Mouse (Mus musculus): ENCODE data around the gene Dstn. TPM values are rescaled to one million over a fixed set of nuclear protein-coding genes. Genes with fewer than 3 reads are reported as not detected.
A peak's percentile ranks its signal among the peaks of the same experiment; 100 is the strongest.

The Dstn gene
- total and polyA plus RNA-seq, 2 experiments, result 27.5 to 252 TPM

DNA sequence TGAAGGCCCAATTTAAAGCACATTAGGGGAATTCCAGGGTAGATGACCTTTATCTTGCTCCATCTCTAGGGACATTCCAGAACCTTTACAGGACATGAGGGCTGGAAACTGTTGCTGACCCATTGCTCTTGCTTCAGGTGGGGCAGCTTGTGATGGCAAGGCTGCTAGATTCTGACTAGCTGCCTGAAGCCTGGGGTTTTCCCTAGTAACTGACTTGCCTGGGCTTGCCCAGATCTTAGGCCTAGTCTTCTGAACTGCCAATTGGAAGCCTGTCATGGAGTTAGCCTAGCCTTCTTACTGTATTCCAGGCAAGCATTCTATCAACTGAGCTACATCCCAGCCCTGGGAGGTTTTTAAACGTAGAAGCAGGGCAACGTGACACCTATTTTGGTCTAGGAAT is 5.9 kb upstream of the Dstn start:
- TF ChIP-seq POLR2A (IDR thresholded peaks at IDR 0.05; ENCODE audit: extremely low read depth, insufficient read depth, low read length) (no peak), CTCF (IDR thresholded peaks at IDR 0.05; ENCODE audit: low read depth, low read length) (no peak)
- Histone ChIP-seq H3K9ac (ENCODE audit: low read depth, low read length) (no peak overlapping the region), H3K36me3 (ENCODE audit: control insufficient read depth, insufficient read depth, low read length) (no peaks in the 10 kb centered on the region), H3K27ac (replicated peaks; ENCODE audit: insufficient read depth, low read depth, low read length) (no peak overlapping the region), H3K79me2 (ENCODE audit: control insufficient read depth, insufficient read depth, low read length) (no peaks in the 10 kb centered on the region), H3K4me1 (ENCODE audit: control insufficient read depth, insufficient read depth, low read length) (no peaks in the 10 kb centered on the region), H3K27me3 (ENCODE audit: control insufficient read depth, insufficient read depth, low read length) (no peaks in the 10 kb centered on the region), H3K4me3 (ENCODE audit: insufficient read depth, low read depth, low read length) (no peak overlapping the region)
- no peak for DNase-seq (ENCODE audit: extremely low read depth, low read depth, low spot score)
- 90% methylated on average over 2 of the region's 2 CpGs for WGBS

DNA sequence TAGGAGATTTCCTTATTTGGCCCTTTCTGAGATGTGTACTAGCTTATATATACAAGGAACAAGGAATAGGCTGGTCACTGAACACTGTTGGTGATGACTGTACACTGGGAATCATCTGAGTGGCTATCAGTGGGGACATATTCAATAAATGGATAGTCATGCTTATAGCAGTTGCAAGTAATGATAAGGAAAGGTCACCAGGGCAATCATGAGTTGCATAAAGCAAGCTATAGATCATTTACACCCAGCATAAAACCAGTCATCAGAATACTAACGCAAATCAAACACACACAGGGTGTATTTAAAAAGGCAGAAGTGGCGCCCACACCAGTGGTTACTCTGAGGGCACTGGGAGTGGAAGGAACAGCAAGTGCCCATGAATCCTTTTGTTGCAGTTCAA is 2.9 kb upstream of the Dstn start:
- TF ChIP-seq CTCF (IDR thresholded peaks at IDR 0.05; ENCODE audit: low read depth, low read length) (no peak), POLR2A (IDR thresholded peaks at IDR 0.05; ENCODE audit: extremely low read depth, insufficient read depth, low read length) (no peak)
- Histone ChIP-seq H3K9ac (ENCODE audit: low read depth, low read length) (no peak overlapping the region), H3K27ac (replicated peaks; ENCODE audit: insufficient read depth, low read depth, low read length) (no peak overlapping the region), H3K36me3 (ENCODE audit: control insufficient read depth, insufficient read depth, low read length) (no peaks in the 10 kb centered on the region), H3K4me1 (ENCODE audit: control insufficient read depth, insufficient read depth, low read length) (peaks cover 3% of the 10 kb centered on the region), H3K79me2 (ENCODE audit: control insufficient read depth, insufficient read depth, low read length) (peaks cover under 1% of the 10 kb centered on the region; the same call in 1 of the 2 replicates), H3K4me3 (ENCODE audit: insufficient read depth, low read depth, low read length) (no peak overlapping the region), H3K27me3 (ENCODE audit: control insufficient read depth, insufficient read depth, low read length) (no peaks in the 10 kb centered on the region)
- WGBS, result 98% methylated on average over 2 of the region's 2 CpGs
- DNase-seq (ENCODE audit: extremely low read depth, low read depth, low spot score), result no peak

DNA sequence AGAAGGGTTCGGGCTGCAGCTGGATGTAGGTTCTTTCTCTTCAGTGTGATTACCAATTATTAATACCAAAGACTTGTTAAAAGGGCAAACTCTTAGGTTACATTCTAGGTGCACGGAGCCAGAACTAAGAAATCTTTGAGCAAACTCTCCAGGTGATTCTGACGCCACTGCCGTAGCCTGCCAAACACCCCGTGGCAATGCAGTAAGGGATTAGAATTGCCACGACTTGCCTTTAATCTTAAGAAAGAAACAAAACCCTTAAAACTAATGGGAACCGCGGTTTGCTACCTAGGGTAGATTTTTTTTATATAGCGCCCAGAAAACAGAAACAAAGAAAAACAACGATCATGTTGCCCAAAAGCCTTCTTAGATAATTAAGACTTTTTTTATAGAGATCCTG is 899 bp upstream of the Dstn start:
- Histone ChIP-seq H3K36me3 (ENCODE audit: control insufficient read depth, insufficient read depth, low read length) (no peaks in the 10 kb centered on the region), H3K4me1 (ENCODE audit: control insufficient read depth, insufficient read depth, low read length) (peaks cover 13% of the 10 kb centered on the region), H3K9ac (ENCODE audit: low read depth, low read length) (peak overlapping the region; percentile 66), H3K4me3 (ENCODE audit: insufficient read depth, low read depth, low read length) (peak overlapping the region; percentile 80), H3K27me3 (ENCODE audit: control insufficient read depth, insufficient read depth, low read length) (no peaks in the 10 kb centered on the region), H3K27ac (replicated peaks; ENCODE audit: insufficient read depth, low read depth, low read length) (peak overlapping the region; percentile 88), H3K79me2 (ENCODE audit: control insufficient read depth, insufficient read depth, low read length) (peaks cover 14% of the 10 kb centered on the region; the same call in 1 of the 2 replicates)
- 6% methylated on average over 10 of the region's 10 CpGs for WGBS
- TF ChIP-seq POLR2A (IDR thresholded peaks at IDR 0.05; ENCODE audit: extremely low read depth, insufficient read depth, low read length), result no peak
- no peak for TF ChIP-seq CTCF (IDR thresholded peaks at IDR 0.05; ENCODE audit: low read depth, low read length)
- peak; percentile 63 for DNase-seq (ENCODE audit: extremely low read depth, low read depth, low spot score)

DNA sequence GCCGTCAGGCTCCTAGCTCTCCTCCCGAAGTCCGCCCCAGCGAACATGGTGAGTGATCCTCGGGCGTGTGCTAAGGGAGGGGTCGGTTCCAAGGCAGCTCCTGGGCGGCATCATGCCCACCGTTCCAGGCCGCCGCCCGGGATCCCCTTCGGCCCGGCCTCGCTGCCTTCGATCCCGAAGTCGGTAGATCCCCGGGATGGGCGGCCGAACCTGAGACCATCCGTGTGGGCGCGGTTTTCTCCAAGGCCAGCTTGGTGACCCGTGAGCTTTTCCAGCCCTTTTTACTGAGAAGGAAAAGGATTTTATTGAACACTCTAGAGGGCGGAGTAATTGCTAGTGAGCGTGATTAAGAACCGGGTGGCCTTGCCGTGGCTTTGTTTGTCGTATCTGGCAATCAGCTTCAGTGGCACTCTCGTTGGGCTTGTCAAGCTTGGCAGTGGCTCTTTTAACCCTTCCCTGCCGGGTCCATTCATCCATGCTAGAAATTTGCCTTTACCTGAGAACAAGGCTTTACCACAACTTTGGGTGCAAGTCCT is 548 bp downstream of the Dstn start:
- Histone ChIP-seq H3K9ac (ENCODE audit: low read depth, low read length) (peak overlapping the region; percentile 89), H3K27ac (replicated peaks; ENCODE audit: insufficient read depth, low read depth, low read length) (peak overlapping the region; percentile 84), H3K27me3 (ENCODE audit: control insufficient read depth, insufficient read depth, low read length) (no peaks in the 10 kb centered on the region), H3K4me1 (ENCODE audit: control insufficient read depth, insufficient read depth, low read length) (peaks cover 13% of the 10 kb centered on the region), H3K4me3 (ENCODE audit: insufficient read depth, low read depth, low read length) (peak overlapping the region; percentile 80), H3K79me2 (ENCODE audit: control insufficient read depth, insufficient read depth, low read length) (peaks cover 20% of the 10 kb centered on the region; the same call in 1 of the 2 replicates), H3K36me3 (ENCODE audit: control insufficient read depth, insufficient read depth, low read length) (no peaks in the 10 kb centered on the region)
- WGBS, result 1% methylated on average over 32 of the region's 32 CpGs
- DNase-seq (ENCODE audit: extremely low read depth, low read depth, low spot score), result peak; percentile 73
- no peak for TF ChIP-seq CTCF (IDR thresholded peaks at IDR 0.05; ENCODE audit: low read depth, low read length)
- TF ChIP-seq POLR2A (IDR thresholded peaks at IDR 0.05; ENCODE audit: extremely low read depth, insufficient read depth, low read length), result no peak

DNA sequence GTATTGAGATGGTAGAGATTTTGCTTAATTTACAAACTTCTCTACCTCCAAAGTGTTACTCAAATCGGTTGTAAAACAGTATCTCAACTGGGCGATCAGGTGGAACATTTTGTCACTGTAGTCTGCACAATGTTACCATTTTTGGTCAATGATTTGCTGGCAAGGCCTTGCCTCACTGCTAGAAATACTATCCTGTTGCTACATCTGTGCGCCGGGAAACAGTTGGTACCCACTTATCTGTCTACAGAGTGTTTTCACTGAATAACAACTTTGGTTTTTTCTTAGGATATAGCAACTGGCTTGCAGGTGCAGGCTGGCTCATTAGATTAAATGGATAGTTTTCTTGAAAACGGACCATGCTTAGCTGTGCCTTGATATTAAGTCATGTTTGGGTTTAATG is 1.1 kb downstream of the Dstn start:
- Histone ChIP-seq H3K4me1 (ENCODE audit: control insufficient read depth, insufficient read depth, low read length) (peaks cover 13% of the 10 kb centered on the region), H3K79me2 (ENCODE audit: control insufficient read depth, insufficient read depth, low read length) (peaks cover 23% of the 10 kb centered on the region; the same call in 1 of the 2 replicates), H3K9ac (ENCODE audit: low read depth, low read length) (peak overlapping the region; percentile 49), H3K27me3 (ENCODE audit: control insufficient read depth, insufficient read depth, low read length) (no peaks in the 10 kb centered on the region), H3K36me3 (ENCODE audit: control insufficient read depth, insufficient read depth, low read length) (no peaks in the 10 kb centered on the region), H3K27ac (replicated peaks; ENCODE audit: insufficient read depth, low read depth, low read length) (peak overlapping the region; percentile 84; the same call in 1 of the 2 replicates), H3K4me3 (ENCODE audit: insufficient read depth, low read depth, low read length) (peak overlapping the region; percentile 80; the same call in 1 of the 2 replicates)
- DNase-seq (ENCODE audit: extremely low read depth, low read depth, low spot score), result peak; percentile 85
- WGBS, result 4% methylated on average over 5 of the region's 5 CpGs
- TF ChIP-seq POLR2A (IDR thresholded peaks at IDR 0.05; ENCODE audit: extremely low read depth, insufficient read depth, low read length), result no peak

DNA sequence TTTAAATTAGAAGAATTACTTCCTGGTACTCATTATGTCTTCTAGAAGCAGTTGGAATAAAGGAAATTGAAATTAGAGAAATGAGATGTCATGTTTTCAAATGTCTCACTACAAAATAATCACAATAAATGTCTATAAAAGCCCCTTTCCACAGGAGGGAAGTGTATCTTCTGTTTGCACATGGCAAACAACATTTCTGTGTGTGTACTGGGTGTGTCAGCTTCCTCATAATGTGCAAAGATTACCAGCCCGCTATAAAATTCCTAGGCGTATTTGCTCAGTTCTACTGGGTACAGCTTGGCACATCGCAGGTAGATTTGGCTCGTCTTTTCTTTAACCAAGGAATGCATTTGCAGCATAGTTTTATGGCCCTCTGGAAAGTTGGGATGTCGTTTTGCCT is 2.5 kb downstream of the Dstn start:
- Histone ChIP-seq H3K27ac (replicated peaks; ENCODE audit: insufficient read depth, low read depth, low read length) (no peak overlapping the region), H3K4me1 (ENCODE audit: control insufficient read depth, insufficient read depth, low read length) (peaks cover 13% of the 10 kb centered on the region)

More for the DNA sequence above, 2.5 kb downstream of the Dstn start:
- H3K36me3 ChIP-seq (ENCODE audit: control insufficient read depth, insufficient read depth, low read length), result no peaks in the 10 kb centered on the region
- peaks cover 23% of the 10 kb centered on the region; the same call in 1 of the 2 replicates for H3K79me2 ChIP-seq (ENCODE audit: control insufficient read depth, insufficient read depth, low read length)
- H3K9ac ChIP-seq (ENCODE audit: low read depth, low read length), result no peak overlapping the region
- no peaks in the 10 kb centered on the region for H3K27me3 ChIP-seq (ENCODE audit: control insufficient read depth, insufficient read depth, low read length)
- TF ChIP-seq POLR2A (IDR thresholded peaks at IDR 0.05; ENCODE audit: extremely low read depth, insufficient read depth, low read length) (no peak), CTCF (IDR thresholded peaks at IDR 0.05; ENCODE audit: low read depth, low read length) (no peak)
- DNase-seq (ENCODE audit: extremely low read depth, low read depth, low spot score), result no peak
- WGBS, result 24% methylated on average over 5 of the region's 5 CpGs
- H3K4me3 ChIP-seq (ENCODE audit: insufficient read depth, low read depth, low read length), result no peak overlapping the region
